In genomic region chr2:164006932-164007331, GRCm38 (mm10) we compare ENCODE assay signal across 8 mouse cellular contexts. TPM values are rescaled to one million over a fixed set of nuclear protein-coding genes. Genes with fewer than 3 reads are reported as not detected.
DNase-seq lines count a peak whose midpoint lies in the region; ATAC-seq lines count a peak whose summit lies in the region.

No protein-coding gene starts in this region.

- H3K27ac ChIP-seq in heart, embryonic 12.5 days (ENCODE audit: poor library complexity, severe bottlenecking) = no peak overlapping the region
- H3K27ac ChIP-seq in limb, embryonic 15.5 days = peak overlapping the region; percentile 27; the same call in 1 of the 2 replicates
- H3K27ac ChIP-seq in forebrain, embryonic 11.5 days (ENCODE audit: low read depth, low read length) = no peak overlapping the region

- H3K4me2 ChIP-seq in heart, embryonic 12.5 days = peak overlapping the region; percentile 33; the same call in 1 of the 2 replicates
- no peak overlapping the region for H3K4me2 ChIP-seq in limb, embryonic 15.5 days
- no peak overlapping the region for H3K4me2 ChIP-seq in forebrain, embryonic 11.5 days (ENCODE audit: low read depth, low read length, severe bottlenecking)

- H3K4me1 ChIP-seq in heart, embryonic 12.5 days (replicated peaks) = peaks cover 58% of the 10 kb centered on the region
- peaks cover 13% of the 10 kb centered on the region for H3K4me1 ChIP-seq in limb, embryonic 15.5 days
- H3K4me1 ChIP-seq in forebrain, embryonic 11.5 days (replicated peaks; ENCODE audit: control insufficient read depth, insufficient read depth, low read length) = no peaks in the 10 kb centered on the region

- H3K9ac ChIP-seq in heart, embryonic 12.5 days = no peak overlapping the region
- no peak overlapping the region for H3K9ac ChIP-seq in limb, embryonic 15.5 days
- H3K9ac ChIP-seq in forebrain, embryonic 11.5 days (ENCODE audit: low read length) = no peak overlapping the region

- 0 out of 2 replicates have a peak, but pooled peaks have one; percentile 45 for ATAC-seq in heart, embryonic 12.5 days (ENCODE audit: insufficient number of reproducible peaks, low FRiP score)
- ATAC-seq in limb, embryonic 15.5 days (ENCODE audit: insufficient number of reproducible peaks, low FRiP score, low TSS enrichment, low read depth) = no peak
- ATAC-seq in forebrain, embryonic 11.5 days (replicated peaks; ENCODE audit: low FRiP score) = no peak

- peaks cover 6% of the 10 kb centered on the region for H3K36me3 ChIP-seq in heart, embryonic 12.5 days
- H3K36me3 ChIP-seq in limb, embryonic 15.5 days = peaks cover 6% of the 10 kb centered on the region
- H3K36me3 ChIP-seq in splenic B cell, adult 2 months (ENCODE audit: control insufficient read depth, insufficient read depth, low read length, poor library complexity, severe bottlenecking) = no peaks in the 10 kb centered on the region
- H3K36me3 ChIP-seq in forebrain, embryonic 11.5 days (ENCODE audit: control insufficient read depth, insufficient read depth, low read length) = no peaks in the 10 kb centered on the region

- no peaks in the 10 kb centered on the region for H3K9me3 ChIP-seq in heart, embryonic 12.5 days (replicated peaks)
- no peaks in the 10 kb centered on the region for H3K9me3 ChIP-seq in limb, embryonic 15.5 days
- H3K9me3 ChIP-seq in forebrain, embryonic 11.5 days (ENCODE audit: control insufficient read depth, low read length) = no peaks in the 10 kb centered on the region

- peak; percentile 39 for DNase-seq in testis, postnatal 10 days (ENCODE audit: low spot score)
- no peak for DNase-seq in testis, postnatal 14 days (ENCODE audit: low spot score)
- peak; percentile 51 for DNase-seq in splenic B cell, adult 2 months (ENCODE audit: low read depth, low spot score)
- DNase-seq in c-Kit-positive CD71-positive TER-119-positive erythroid progenitor cells, embryonic 14.5 days (ENCODE audit: low spot score) = no peak
- no peak for DNase-seq in forebrain, embryonic 11.5 days (ENCODE audit: low spot score)
- no peak for DNase-seq in layer of hippocampus, adult 11-12 months (ENCODE audit: low spot score)

- no peaks in the 10 kb centered on the region for H3K27me3 ChIP-seq in heart, embryonic 12.5 days (replicated peaks)
- H3K27me3 ChIP-seq in limb, embryonic 15.5 days = no peaks in the 10 kb centered on the region
- no peaks in the 10 kb centered on the region for H3K27me3 ChIP-seq in splenic B cell, adult 2 months (ENCODE audit: control insufficient read depth, insufficient read depth, low read length, poor library complexity, severe bottlenecking)
- H3K27me3 ChIP-seq in forebrain, embryonic 11.5 days (ENCODE audit: control insufficient read depth, insufficient read depth, low read length) = no peaks in the 10 kb centered on the region

- 55% methylated on average over 10 of the region's 10 CpGs for WGBS in heart, embryonic 12.5 days
- 63% methylated on average over 10 of the region's 10 CpGs for WGBS in limb, embryonic 15.5 days
- WGBS in forebrain, embryonic 11.5 days = 81% methylated on average over 10 of the region's 10 CpGs

- H3K4me3 ChIP-seq in heart, embryonic 12.5 days = no peak overlapping the region
- no peak overlapping the region for H3K4me3 ChIP-seq in limb, embryonic 15.5 days
- no peak overlapping the region for H3K4me3 ChIP-seq in forebrain, embryonic 11.5 days (ENCODE audit: low read depth, low read length)

RNA-seq across cellular contexts. Expression of gene Ywhab, which starts 12.2 kb away (rescaled TPM):
- 270 and 271 TPM in 2 replicates for polyA plus RNA-seq in heart, embryonic 12.5 days (2016; fragmentation: Nextera tagmentation; extraction: Ambion mirVana)
- 293 and 298 TPM in 2 replicates for polyA plus RNA-seq in limb, embryonic 15.5 days (2015; fragmentation: Nextera tagmentation; extraction: Ambion mirVana)
- 316 and 330 TPM in 2 replicates for polyA plus RNA-seq in forebrain, embryonic 11.5 days (2014; fragmentation: Nextera tagmentation; extraction: Ambion mirVana)

RNA-seq across cellular contexts. Expression of gene Pabpc1l, which starts 18.3 kb away (rescaled TPM):
- polyA plus RNA-seq in heart, embryonic 12.5 days (2016; fragmentation: Nextera tagmentation; extraction: Ambion mirVana) = 0.96 and 1.0 TPM in 2 replicates
- polyA plus RNA-seq in limb, embryonic 15.5 days (2015; fragmentation: Nextera tagmentation; extraction: Ambion mirVana) = 1.5 and 2.8 TPM in 2 replicates
- polyA plus RNA-seq in forebrain, embryonic 11.5 days (2014; fragmentation: Nextera tagmentation; extraction: Ambion mirVana) = 1.4 and 1.5 TPM in 2 replicates

Comparison
In these comparisons a context has a peak if more than half of its experiments do, and no peak if none do; other contexts are left out.
1. DNase-seq: peak in testis, postnatal 10 days (single experiment) and splenic B cell, adult 2 months (single experiment); none in testis, postnatal 14 days (single experiment), c-Kit-positive CD71-positive TER-119-positive erythroid progenitor cells, embryonic 14.5 days (single experiment), forebrain, embryonic 11.5 days (single experiment) and layer of hippocampus, adult 11-12 months (single experiment).